Mouse (Mus musculus): ENCODE results near the gene Zfp385a.
"Not testable (repeated sequence)": the region's sequence is repeated elsewhere in the genome, so short reads cannot be mapped to it uniquely, and the experiment has no call there.

Gene Zfp385a

DNA sequence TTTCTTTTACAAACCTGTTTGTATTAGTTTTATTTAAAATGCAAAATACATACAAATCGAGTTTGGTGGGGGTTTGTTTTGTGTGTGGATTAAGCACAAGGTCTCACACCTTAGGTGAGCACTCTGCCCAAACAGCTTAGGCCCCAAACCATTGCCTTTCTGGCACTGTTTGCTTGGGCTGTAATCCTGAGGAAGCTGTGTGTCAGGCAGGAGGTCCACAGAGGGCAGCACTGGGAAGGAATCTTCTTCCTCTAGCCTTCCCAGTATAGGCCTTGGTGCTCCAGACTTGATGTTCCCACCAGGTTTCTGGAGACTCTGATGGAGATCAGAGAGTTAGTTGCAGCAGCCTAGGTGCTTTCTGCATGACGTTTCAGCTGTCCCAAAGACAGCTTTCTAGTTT lies 55.2 kb downstream of the Zfp385a start:
- DNase-seq, result no peak

DNA sequence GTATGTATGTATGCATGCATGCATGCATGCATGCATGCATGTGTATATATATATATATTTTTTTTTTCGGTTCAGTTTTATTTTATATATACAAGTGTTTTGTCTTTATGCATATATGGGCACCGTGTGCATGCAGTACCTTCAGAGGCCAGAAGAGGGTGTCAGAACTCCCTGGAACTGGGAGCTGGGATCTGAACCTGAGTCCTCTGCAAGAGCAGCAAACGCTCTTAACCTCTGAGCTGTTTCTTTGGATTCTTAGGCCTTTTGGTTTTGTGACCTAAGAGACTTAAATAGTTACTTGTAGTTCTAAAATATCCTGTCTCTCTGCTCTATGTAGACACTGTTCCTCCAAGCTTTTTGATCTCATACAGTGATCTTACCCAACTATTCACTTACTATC lies 55.8 kb downstream of the Zfp385a start:
- peak; percentile 42 for DNase-seq

DNA sequence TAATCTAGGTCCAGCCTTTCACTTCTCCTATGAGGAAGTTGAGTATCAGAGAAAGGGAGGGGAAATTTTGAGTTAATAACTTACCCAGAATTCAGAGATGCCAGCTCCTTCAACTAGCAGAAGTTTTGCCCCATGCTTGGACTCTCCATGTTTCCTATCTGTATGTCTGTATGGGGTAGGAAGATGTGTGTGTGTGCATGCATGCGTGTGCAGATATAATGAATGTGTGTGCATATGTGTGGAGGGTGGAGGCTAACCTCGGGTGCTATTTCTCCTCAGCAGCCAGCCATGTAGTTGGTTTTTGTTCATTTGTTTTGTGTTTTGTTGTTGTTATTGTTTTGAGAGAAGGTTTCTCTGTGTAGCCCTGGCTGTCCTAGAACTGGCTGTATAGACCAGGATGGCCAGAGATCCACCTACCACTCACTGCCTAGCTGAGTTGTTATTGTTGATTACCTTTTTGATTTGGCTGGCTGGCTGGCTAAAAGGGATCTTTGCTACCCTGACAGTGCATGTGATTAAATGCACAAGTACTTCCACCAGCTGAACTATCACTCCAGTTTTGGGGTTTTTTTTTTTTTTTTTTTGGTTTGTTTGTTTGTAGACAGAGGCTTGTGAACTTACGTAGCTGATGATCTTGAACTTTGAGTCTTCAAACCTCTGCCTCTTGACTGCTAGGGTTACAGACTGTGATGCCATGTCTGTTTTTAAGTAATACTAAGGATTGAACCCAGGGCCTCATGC lies 58.3 kb downstream of the Zfp385a start:
- DNase-seq, result no peak

DNA sequence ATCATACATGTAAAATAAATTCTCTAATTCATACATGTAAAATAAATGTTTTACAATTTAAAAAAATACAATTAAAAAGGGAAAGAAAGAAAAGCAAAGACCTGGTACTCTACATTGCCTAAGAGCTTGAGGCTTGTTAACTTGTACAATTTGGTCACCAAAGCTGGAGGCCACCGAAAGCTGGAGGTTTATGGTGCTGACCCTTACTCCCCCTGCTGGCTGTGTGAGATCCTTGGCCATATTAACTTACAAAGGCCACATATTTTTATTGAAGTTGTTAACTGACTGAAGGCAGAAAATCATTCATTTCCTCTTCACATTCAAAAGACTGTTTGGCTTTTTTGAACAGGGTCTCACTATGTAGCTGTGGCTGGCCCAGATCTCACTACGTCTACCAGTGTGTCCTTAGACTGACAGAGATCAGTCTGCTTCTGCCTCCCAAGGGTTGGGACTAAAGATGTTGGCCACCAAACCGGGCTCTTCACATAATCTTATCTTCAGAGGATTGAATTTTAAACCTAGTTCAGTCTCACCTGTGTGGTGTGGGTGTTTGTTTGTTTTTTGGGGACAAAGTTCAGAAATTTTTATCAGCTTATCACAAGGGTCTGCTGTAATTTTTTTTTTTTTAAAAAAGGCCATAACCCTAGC lies 59.0 kb downstream of the Zfp385a start:
- no peak for DNase-seq

DNA sequence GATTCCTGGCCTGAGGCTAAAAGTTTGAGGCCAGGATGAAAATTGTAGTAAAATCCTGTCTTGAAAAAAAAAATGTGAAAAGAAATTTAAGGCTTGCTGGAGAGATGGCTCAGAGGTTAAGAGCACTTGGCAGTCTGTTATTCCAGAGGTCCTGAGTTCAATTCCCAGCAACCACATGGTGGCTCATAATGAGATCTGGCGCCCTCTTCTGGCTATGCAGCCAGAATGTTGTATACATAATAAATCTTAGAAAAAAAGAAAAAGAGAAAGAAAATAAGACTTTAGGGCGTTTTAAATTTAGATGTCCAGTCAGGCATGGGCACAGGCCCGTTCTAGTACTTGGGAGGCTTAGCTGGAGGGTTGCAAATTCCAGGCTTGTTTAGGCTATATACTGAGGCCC lies 60.1 kb downstream of the Zfp385a start:
- DNase-seq, result peak; percentile 22

DNA sequence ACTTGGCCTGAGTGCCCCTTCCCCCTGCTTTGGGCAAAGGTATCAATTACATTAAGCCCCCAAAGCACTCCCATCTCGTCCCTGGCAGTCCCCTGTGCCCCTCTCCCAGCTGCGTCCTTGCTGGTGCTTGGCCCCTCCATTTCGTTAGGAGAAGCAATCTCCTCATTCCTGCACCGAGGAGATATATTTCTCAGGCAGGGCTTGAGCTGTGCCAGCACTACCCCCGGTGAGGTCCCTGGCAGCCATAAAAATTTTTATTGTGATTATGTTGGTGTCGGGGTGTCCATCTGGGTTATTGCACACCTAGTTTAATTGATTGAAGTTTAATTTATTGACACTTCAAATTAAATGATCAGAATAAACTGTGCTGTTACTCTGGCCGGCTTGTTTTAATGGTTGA lies 61.9 kb downstream of the Zfp385a start:
- no peak for DNase-seq

DNA sequence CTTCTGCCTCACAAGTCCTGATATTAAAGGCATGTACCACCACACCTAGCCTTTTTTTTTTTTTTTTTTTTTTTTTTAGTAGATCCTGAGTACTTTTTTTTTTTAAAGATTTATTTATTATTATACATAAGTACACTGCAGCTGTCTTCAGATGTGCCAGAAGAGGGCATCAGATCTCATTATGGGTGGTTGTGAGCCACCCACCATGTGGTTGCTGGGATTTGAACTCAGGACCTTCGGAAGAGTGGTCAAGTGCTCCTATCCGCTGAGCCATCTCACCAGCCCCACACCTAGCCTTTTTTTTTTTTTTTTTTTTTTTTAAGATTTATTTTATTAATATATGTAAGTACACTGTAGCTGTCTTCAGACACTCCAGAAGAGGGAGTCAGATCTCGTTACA lies 64.0 kb downstream of the Zfp385a start:
- DNase-seq, result not testable (repeated sequence)

DNA sequence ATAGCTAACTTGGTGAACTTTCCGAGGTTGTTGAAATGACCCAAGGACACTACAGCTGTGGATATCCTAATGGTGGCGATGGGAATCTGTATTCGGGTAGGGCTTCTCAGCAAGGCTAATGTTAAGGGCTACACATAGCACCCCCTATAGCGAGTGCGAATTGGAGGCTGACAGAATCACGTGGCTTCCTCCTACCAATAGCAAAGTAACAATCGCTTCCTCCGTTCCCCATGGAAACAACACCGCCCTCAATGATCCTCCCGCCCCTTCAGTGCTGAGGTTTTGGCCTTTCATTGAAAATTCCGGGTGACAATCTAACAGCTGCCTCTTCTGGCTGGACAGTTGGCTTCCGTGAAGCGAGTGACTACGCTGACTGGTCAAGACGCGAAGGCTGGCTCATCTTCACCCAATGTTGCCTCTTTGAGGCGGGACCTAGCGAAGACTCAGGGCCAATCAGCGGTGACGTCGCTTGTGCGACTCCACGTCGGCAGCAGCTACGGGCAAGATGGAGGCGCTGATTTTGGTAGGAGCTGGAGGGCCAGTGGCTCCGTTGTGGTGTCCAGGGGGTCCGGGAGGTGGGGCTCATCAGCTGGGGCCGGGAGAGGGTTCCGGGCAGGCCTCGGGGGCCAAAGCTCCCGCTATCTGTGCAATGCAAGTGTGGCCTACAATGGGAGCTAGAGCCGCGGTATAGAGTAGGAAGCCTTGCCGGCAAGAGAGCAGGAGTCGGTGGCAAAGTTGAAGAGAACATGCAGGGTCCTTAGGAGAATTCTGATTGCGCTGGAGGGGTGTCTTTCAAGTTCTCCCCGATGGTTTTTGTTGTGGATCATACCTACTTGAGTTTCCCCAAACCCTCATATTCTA lies 67.2 kb downstream of the Zfp385a start, which contains the start of gene Copz1:
Gene Copz1, plus strand, starts transcription at position 296 of the 861 bp plus-strand sequence.
- peak; percentile 94 for DNase-seq

DNA sequence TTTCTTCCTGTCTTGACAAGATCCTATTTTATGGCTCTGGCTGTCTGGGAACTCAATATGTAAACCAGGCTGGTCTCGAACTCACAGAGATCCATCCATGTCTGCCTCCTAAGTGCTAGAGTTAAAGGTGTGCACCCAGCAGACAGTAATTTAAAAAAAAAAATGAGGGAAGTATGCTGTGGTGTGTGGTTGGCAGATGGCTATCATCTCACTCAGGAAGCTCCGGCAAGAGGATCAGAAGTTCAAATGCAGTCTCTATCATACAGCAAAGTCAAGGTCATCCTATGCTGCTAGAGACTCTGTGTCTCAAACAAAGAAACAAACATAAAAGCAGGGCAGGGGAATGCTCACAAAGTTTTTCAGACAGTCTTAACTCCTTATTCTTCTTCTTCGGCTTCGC lies 71.0 kb downstream of the Zfp385a start:
- DNase-seq, result no peak

DNA sequence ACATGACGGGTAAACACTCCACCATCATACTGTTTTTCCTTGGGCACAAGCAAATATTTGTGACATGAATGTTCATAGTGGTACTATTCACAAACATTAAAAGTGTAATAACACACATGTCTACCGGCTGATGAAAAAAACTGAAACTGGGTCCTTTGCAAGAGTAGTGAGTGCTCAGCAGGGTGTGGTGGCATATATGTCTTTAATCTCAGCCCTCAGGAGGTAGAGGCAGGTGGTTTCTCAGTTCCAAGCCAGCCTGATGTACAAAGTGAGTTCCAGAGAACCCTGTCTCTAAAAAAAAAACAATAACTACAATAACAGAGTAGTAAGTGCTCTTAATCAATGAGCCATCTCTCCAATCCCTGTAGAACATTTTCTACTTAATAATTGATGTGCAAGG lies 75.1 kb downstream of the Zfp385a start:
- DNase-seq, result no peak
